Mouse (Mus musculus) liver, postnatal 0 days (tissue): ENCODE measurements around the gene Arhgap1.

Experiments
- CTCF ChIP-seq: sonication (generic); IDR thresholded peaks from 2 replicates; pipeline ENCODE4 v1.5.1; 2016; ENCODE audit warnings: antibody characterized with exemption, low read depth
- EP300 ChIP-seq: IDR thresholded peaks from 2 replicates; pipeline ENCODE4 v1.6.1; 2016; ENCODE audit warnings: antibody characterized with exemption, low read depth, mild to moderate bottlenecking

GRCm38 (mm10) chr2:91649553-91650359 lies at the start of gene Arhgap1, which contains the start of gene Zfp408:
- TF ChIP-seq CTCF = no peak
- peak; percentile 84 for TF ChIP-seq EP300
